Mouse (Mus musculus): ENCODE measurements around the gene Fam205c. TPM values are rescaled to one million over a fixed set of nuclear protein-coding genes. Genes with fewer than 3 reads are reported as not detected.

Gene Fam205c
- polyA plus RNA-seq, 1 experiment from 2014 or later = 0.30 TPM

- Histone ChIP-seq H3K4me1 (no peaks in the 10 kb centered on the region), H3K36me3 (no peaks in the 10 kb centered on the region), H3K9me3 (no peaks in the 10 kb centered on the region), H3K27me3 (no peaks in the 10 kb centered on the region), H3K4me3 (no peak overlapping the region), H3K9ac (no peak overlapping the region), H3K27ac (no peak overlapping the region), H3K4me2 (no peak overlapping the region)
- WGBS = 38% methylated on average over 1 of the region's 1 CpGs
- no peak for ATAC-seq (ENCODE audit: borderline replicate concordance, extremely low read depth, low FRiP score, low TSS enrichment)
Measured at GRCm38 (mm10) chr4:42903942-42904341, 29.9 kb upstream of the Fam205c start.

- Histone ChIP-seq H3K4me2 (no peak overlapping the region), H3K27me3 (no peaks in the 10 kb centered on the region), H3K4me1 (no peaks in the 10 kb centered on the region), H3K36me3 (no peaks in the 10 kb centered on the region), H3K9me3 (no peaks in the 10 kb centered on the region), H3K9ac (no peak overlapping the region), H3K27ac (no peak overlapping the region), H3K4me3 (no peak overlapping the region)
- ATAC-seq (ENCODE audit: borderline replicate concordance, extremely low read depth, low FRiP score, low TSS enrichment) = no peak
- 83% methylated on average over 5 of the region's 5 CpGs for WGBS
Measured at GRCm38 (mm10) chr4:42902730-42903129, 28.7 kb upstream of the Fam205c start.

GRCm38 (mm10) chr4:42902174-42902573 lies 28.1 kb upstream of the Fam205c start:
- Histone ChIP-seq H3K27me3 (no peaks in the 10 kb centered on the region), H3K4me1 (no peaks in the 10 kb centered on the region), H3K4me3 (no peak overlapping the region), H3K9me3 (no peaks in the 10 kb centered on the region), H3K27ac (no peak overlapping the region), H3K4me2 (no peak overlapping the region), H3K9ac (no peak overlapping the region), H3K36me3 (no peaks in the 10 kb centered on the region)
- no peak for ATAC-seq (ENCODE audit: borderline replicate concordance, extremely low read depth, low FRiP score, low TSS enrichment)
- 48% methylated on average over 9 of the region's 9 CpGs for WGBS

DNA sequence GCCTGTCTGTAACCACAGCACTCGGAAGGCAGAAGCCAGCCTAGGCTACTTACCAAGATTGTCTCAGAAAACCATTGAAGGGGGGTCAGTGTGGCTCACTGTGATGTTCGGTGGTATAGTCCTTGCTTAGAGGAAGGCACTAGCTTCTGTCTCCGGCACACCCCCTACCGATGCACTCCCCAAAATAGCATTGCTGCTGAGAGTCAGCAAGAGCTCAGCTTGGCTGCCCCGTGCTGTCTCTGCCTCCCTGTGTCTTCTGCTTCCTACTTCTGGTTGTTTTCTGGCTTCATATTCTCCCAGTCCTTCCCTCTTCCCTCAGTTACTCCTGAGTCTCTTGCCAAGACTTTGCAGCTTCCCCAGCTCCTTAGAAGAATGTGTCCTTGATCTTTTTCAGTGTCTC lies 26.8 kb upstream of the Fam205c start:
- Histone ChIP-seq H3K4me3 (no peak overlapping the region), H3K4me2 (no peak overlapping the region), H3K27me3 (no peaks in the 10 kb centered on the region), H3K9me3 (no peaks in the 10 kb centered on the region), H3K27ac (no peak overlapping the region), H3K9ac (no peak overlapping the region), H3K36me3 (no peaks in the 10 kb centered on the region), H3K4me1 (no peaks in the 10 kb centered on the region)
- 68% methylated on average over 5 of the region's 5 CpGs for WGBS
- ATAC-seq (ENCODE audit: borderline replicate concordance, extremely low read depth, low FRiP score, low TSS enrichment) = no peak

DNA sequence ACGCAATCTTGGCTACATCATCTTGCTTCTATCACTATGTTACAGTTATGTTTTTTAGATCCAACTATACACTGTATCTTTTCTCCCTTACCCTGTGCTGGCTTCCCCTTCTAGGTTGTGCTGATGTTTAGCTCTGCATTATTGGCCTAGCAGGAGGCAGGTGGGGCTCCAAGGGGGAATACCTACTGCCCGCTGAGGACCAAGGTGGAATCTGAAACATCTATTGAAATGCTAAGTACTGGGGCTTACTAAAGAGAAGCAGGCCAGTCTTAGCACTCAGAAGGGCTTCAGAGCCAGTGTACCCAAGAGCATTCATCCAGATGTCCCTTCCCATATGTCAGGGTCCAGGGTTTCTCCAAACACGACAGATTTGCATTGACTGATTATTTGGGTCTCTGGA lies 24.9 kb upstream of the Fam205c start:
- Histone ChIP-seq H3K27me3 (no peaks in the 10 kb centered on the region), H3K9ac (no peak overlapping the region), H3K9me3 (no peaks in the 10 kb centered on the region), H3K4me1 (no peaks in the 10 kb centered on the region), H3K4me2 (no peak overlapping the region), H3K27ac (no peak overlapping the region), H3K36me3 (no peaks in the 10 kb centered on the region), H3K4me3 (no peak overlapping the region)
- 41% methylated on average over 3 of the region's 3 CpGs for WGBS
- no peak for ATAC-seq (ENCODE audit: borderline replicate concordance, extremely low read depth, low FRiP score, low TSS enrichment)

- ATAC-seq (ENCODE audit: borderline replicate concordance, extremely low read depth, low FRiP score, low TSS enrichment) = no peak
- H3K4me2 ChIP-seq = no peak overlapping the region
- no peaks in the 10 kb centered on the region for H3K9me3 ChIP-seq
- 75% methylated on average over 7 of the region's 7 CpGs for WGBS
- no peaks in the 10 kb centered on the region for H3K27me3 ChIP-seq
- no peaks in the 10 kb centered on the region for H3K4me1 ChIP-seq
- H3K27ac ChIP-seq = no peak overlapping the region
- no peak overlapping the region for H3K9ac ChIP-seq
- no peak overlapping the region for H3K4me3 ChIP-seq
- no peaks in the 10 kb centered on the region for H3K36me3 ChIP-seq
Measured at GRCm38 (mm10) chr4:42895118-42895517, 21.1 kb upstream of the Fam205c start.

DNA sequence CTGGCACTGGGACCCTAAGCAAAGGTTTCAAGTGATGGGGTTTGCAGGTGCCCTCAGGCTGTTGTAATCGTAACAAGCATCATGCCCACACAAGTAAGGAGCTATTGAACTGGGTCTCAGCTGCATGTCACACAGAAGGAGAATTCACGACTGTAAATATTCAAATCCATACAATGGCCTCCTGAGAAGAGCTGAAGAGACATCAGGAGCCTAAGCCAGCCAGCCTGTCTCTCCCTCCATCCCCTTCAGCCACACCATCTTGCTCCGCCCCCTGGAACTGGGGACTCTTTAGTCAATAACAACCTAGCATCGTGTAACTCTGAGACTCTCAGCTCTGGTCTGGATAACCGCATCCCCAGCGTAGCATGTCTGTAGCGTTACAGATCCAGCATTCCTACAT lies 17.1 kb upstream of the Fam205c start:
- Histone ChIP-seq H3K4me2 (no peak overlapping the region), H3K4me1 (no peaks in the 10 kb centered on the region), H3K9me3 (no peaks in the 10 kb centered on the region), H3K36me3 (no peaks in the 10 kb centered on the region), H3K27ac (no peak overlapping the region), H3K27me3 (no peaks in the 10 kb centered on the region), H3K4me3 (no peak overlapping the region), H3K9ac (no peak overlapping the region)
- 61% methylated on average over 7 of the region's 7 CpGs for WGBS
- no peak for ATAC-seq (ENCODE audit: borderline replicate concordance, extremely low read depth, low FRiP score, low TSS enrichment)

- no peak overlapping the region for H3K27ac ChIP-seq
- no peak overlapping the region for H3K9ac ChIP-seq
- no peaks in the 10 kb centered on the region for H3K4me1 ChIP-seq
- H3K4me2 ChIP-seq = no peak overlapping the region
- H3K27me3 ChIP-seq = no peaks in the 10 kb centered on the region
- no peaks in the 10 kb centered on the region for H3K36me3 ChIP-seq
- no peaks in the 10 kb centered on the region for H3K9me3 ChIP-seq
- WGBS = 89% methylated on average over 6 of the region's 6 CpGs
- H3K4me3 ChIP-seq = no peak overlapping the region
- ATAC-seq (ENCODE audit: borderline replicate concordance, extremely low read depth, low FRiP score, low TSS enrichment) = no peak
Measured at GRCm38 (mm10) chr4:42888806-42889205, 14.8 kb upstream of the Fam205c start.

- Histone ChIP-seq H3K4me1 (no peaks in the 10 kb centered on the region), H3K4me3 (no peak overlapping the region), H3K4me2 (no peak overlapping the region), H3K9ac (no peak overlapping the region), H3K9me3 (no peaks in the 10 kb centered on the region), H3K27ac (no peak overlapping the region), H3K27me3 (no peaks in the 10 kb centered on the region), H3K36me3 (no peaks in the 10 kb centered on the region)
- WGBS = 87% methylated on average over 6 of the region's 6 CpGs
- no peak for ATAC-seq (ENCODE audit: borderline replicate concordance, extremely low read depth, low FRiP score, low TSS enrichment)
Measured at GRCm38 (mm10) chr4:42886926-42887325, 12.9 kb upstream of the Fam205c start.

GRCm38 (mm10) chr4:42880677-42880948 lies 6.6 kb upstream of the Fam205c start:
- WGBS = 42% methylated on average over 1 of the region's 1 CpGs
- H3K36me3 ChIP-seq = no peaks in the 10 kb centered on the region
- no peaks in the 10 kb centered on the region for H3K9me3 ChIP-seq
- no peak overlapping the region for H3K9ac ChIP-seq
- H3K4me2 ChIP-seq = no peak overlapping the region
- H3K27ac ChIP-seq = no peak overlapping the region
- H3K27me3 ChIP-seq = no peaks in the 10 kb centered on the region
- H3K4me1 ChIP-seq = no peaks in the 10 kb centered on the region
- no peak for ATAC-seq (ENCODE audit: borderline replicate concordance, extremely low read depth, low FRiP score, low TSS enrichment)
- no peak overlapping the region for H3K4me3 ChIP-seq

GRCm38 (mm10) chr4:42879829-42880676 lies 6.0 kb upstream of the Fam205c start:
- H3K9me3 ChIP-seq = no peaks in the 10 kb centered on the region
- H3K9ac ChIP-seq = no peak overlapping the region
- H3K4me2 ChIP-seq = no peak overlapping the region
- no peaks in the 10 kb centered on the region for H3K36me3 ChIP-seq
- no peak overlapping the region for H3K4me3 ChIP-seq
- no peaks in the 10 kb centered on the region for H3K4me1 ChIP-seq
- no peaks in the 10 kb centered on the region for H3K27me3 ChIP-seq
- no peak for ATAC-seq (ENCODE audit: borderline replicate concordance, extremely low read depth, low FRiP score, low TSS enrichment)
- no peak overlapping the region for H3K27ac ChIP-seq
- 66% methylated on average over 16 of the region's 16 CpGs for WGBS

GRCm38 (mm10) chr4:42877657-42878056 lies 3.6 kb upstream of the Fam205c start:
- Histone ChIP-seq H3K27ac (no peak overlapping the region), H3K4me2 (no peak overlapping the region), H3K9me3 (no peaks in the 10 kb centered on the region), H3K4me1 (no peaks in the 10 kb centered on the region), H3K36me3 (no peaks in the 10 kb centered on the region), H3K27me3 (no peaks in the 10 kb centered on the region), H3K4me3 (no peak overlapping the region), H3K9ac (no peak overlapping the region)
- 66% methylated on average over 2 of the region's 2 CpGs for WGBS
- no peak for ATAC-seq (ENCODE audit: borderline replicate concordance, extremely low read depth, low FRiP score, low TSS enrichment)
